Mouse (Mus musculus) CD4-positive helper T cell, adult 2 months (primary cell): ENCODE results near the gene Pfdn2.
"Not testable (repeated sequence)": the region's sequence is repeated elsewhere in the genome, so short reads cannot be mapped to it uniquely, and the experiment has no call there.

Source experiments
- DNase-seq: peaks from one replicate; pipeline ENCODE4 v3.0.0-alpha.2; 2012; ENCODE audit warnings: low read depth, missing footprints, low spot score

The Pfdn2 gene

GRCm38 (mm10) chr1:171345225-171346094, at the start of gene Pfdn2, which contains the start of gene Nit1:
Gene Pfdn2, plus strand, starts transcription at chr1:171345670.
Gene Nit1, minus strand, starts transcription at chr1:171345646.
- DNase-seq, result peak; percentile 92

GRCm38 (mm10) chr1:171298226-171298625, 47.2 kb upstream of the Pfdn2 start:
- DNase-seq, result no peak

GRCm38 (mm10) chr1:171306157-171306556, 39.3 kb upstream of the Pfdn2 start:
- DNase-seq, result not testable (repeated sequence)

- no peak for DNase-seq
Measured at GRCm38 (mm10) chr1:171309321-171309720, 36.1 kb upstream of the Pfdn2 start.

- no peak for DNase-seq
Measured at GRCm38 (mm10) chr1:171319748-171320147, 25.7 kb upstream of the Pfdn2 start.

GRCm38 (mm10) chr1:171320151-171320550, 25.3 kb upstream of the Pfdn2 start:
- DNase-seq, result no peak

GRCm38 (mm10) chr1:171321415-171321814, 24.1 kb upstream of the Pfdn2 start:
- DNase-seq, result peak; percentile 45

- no peak for DNase-seq
Measured at GRCm38 (mm10) chr1:171322012-171322411, 23.5 kb upstream of the Pfdn2 start.

- DNase-seq, result no peak
Measured at GRCm38 (mm10) chr1:171325571-171325970, 19.9 kb upstream of the Pfdn2 start.

GRCm38 (mm10) chr1:171326588-171326987, 18.9 kb upstream of the Pfdn2 start:
- DNase-seq, result not testable (repeated sequence)

- no peak for DNase-seq
Measured at GRCm38 (mm10) chr1:171328244-171328643, 17.2 kb upstream of the Pfdn2 start.

- DNase-seq, result peak; percentile 96
Measured at GRCm38 (mm10) chr1:171328839-171329432, 16.5 kb upstream of the Pfdn2 start, which contains the start of gene Dedd. Gene Dedd, plus strand, starts transcription at chr1:171329145.

- DNase-seq, result peak; percentile 49
Measured at GRCm38 (mm10) chr1:171329433-171330215, 15.8 kb upstream of the Pfdn2 start.

- no peak for DNase-seq
Measured at GRCm38 (mm10) chr1:171330216-171330560, 15.3 kb upstream of the Pfdn2 start.

- no peak for DNase-seq
Measured at GRCm38 (mm10) chr1:171342262-171343207, 2.9 kb upstream of the Pfdn2 start.

GRCm38 (mm10) chr1:171343922-171344677, 1.4 kb upstream of the Pfdn2 start:
- DNase-seq, result peak; percentile 26

GRCm38 (mm10) chr1:171344715-171345114, 755 bp upstream of the Pfdn2 start:
- no peak for DNase-seq

GRCm38 (mm10) chr1:171346095-171346450, 603 bp downstream of the Pfdn2 start:
- peak; percentile 42 for DNase-seq

GRCm38 (mm10) chr1:171348665-171349064, 3.2 kb downstream of the Pfdn2 start:
- no peak for DNase-seq

- DNase-seq, result no peak
Measured at GRCm38 (mm10) chr1:171349210-171349609, 3.7 kb downstream of the Pfdn2 start.
